Mouse (Mus musculus) neural tube, embryonic 12.5 days (tissue): Measurements from ENCODE around the gene Spata31d1d. TPM values are rescaled to one million over a fixed set of nuclear protein-coding genes. Genes with fewer than 3 reads are reported as not detected.
A peak's percentile ranks its signal among the peaks of the same experiment; 100 is the strongest.
"Not testable (repeated sequence)": the region's sequence is repeated elsewhere in the genome, so short reads cannot be mapped to it uniquely, and the experiment has no call there.

Source experiments
- ATAC-seq: fragments of 200-750 bp; cut with Nextera tagmentation; 2 replicates; pipeline ENCODE4 v1.8.0; 2017; ENCODE audit warnings: low read depth, mild to moderate bottlenecking, moderate TSS enrichment, moderate library complexity; ENCODE audit not compliant: low FRiP score
- H3K27ac ChIP-seq: fragments of 300-500 bp; sonication (generic); 2 replicates; pipeline ENCODE4 v1.5.1; 2016
- H3K27me3 ChIP-seq: fragments of 300-500 bp; sonication (generic); replicated peaks from 2 replicates; pipeline ENCODE4 v1.6.1; 2016; ENCODE audit warnings: mild to moderate bottlenecking
- H3K36me3 ChIP-seq: fragments of 300-500 bp; sonication (generic); 2 replicates; pipeline ENCODE4 v1.6.1; 2016; ENCODE audit warnings: mild to moderate bottlenecking
- H3K4me1 ChIP-seq: fragments of 300-500 bp; sonication (generic); 2 replicates; pipeline ENCODE4 v1.6.1; 2016
- H3K4me2 ChIP-seq: fragments of 300-500 bp; sonication (generic); replicated peaks from 2 replicates; pipeline ENCODE4 v1.6.1; 2016; ENCODE audit warnings: mild to moderate bottlenecking
- H3K4me3 ChIP-seq: fragments of 300-500 bp; sonication (generic); 2 replicates; pipeline ENCODE4 v1.5.1; 2016
- H3K9ac ChIP-seq: fragments of 300-500 bp; sonication (generic); 2 replicates; pipeline ENCODE4 v1.6.1; 2016; ENCODE audit warnings: mild to moderate bottlenecking
- H3K9me3 ChIP-seq: fragments of 300-500 bp; sonication (generic); 2 replicates; pipeline ENCODE4 v1.6.1; 2016; ENCODE audit warnings: mild to moderate bottlenecking
- WGBS: fragments of 180-500 bp; shearing (Covaris S2); methylation state at CpG from one replicate; pipeline ENCODE4 v1.1.7; 2016; 5-methylcytosine and 5-hydroxymethylcytosine counted together
- polyA plus RNA-seq: library from polyadenylated mRNA; unstranded; fragments of >200 nt; fragmentation: Nextera tagmentation; extraction: Ambion mirVana; gene quantifications from 2 replicates; pipeline ENCODE4 v1.2.1, GENCODE M21; 2016

Spata31d1d gene
- polyA plus RNA-seq, 1 experiment from 2014 or later, result not detected

DNA sequence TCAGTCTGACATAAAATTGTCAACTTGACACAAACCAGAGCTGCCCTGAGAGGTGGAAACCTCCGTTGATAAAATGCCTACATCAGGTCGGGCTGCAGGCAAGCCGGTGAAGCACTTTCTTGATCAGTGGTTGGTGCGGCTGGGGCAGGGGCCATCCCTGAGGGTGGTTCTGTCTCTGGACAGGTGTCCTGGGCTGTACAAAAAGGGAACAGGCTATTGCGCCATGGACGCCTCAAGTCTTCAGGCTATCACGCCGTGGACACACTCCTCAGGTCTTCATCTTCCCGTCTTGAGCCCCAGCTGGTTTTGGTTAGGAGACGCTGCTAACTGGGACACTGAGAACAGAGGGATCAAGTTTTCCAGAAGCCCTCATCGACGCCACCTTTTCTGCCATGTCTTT is 18.8 kb upstream of the Spata31d1d start:
- Histone ChIP-seq H3K27me3 (no peaks in the 10 kb centered on the region), H3K27ac (no peak overlapping the region), H3K4me1 (no peaks in the 10 kb centered on the region), H3K36me3 (peaks cover 6% of the 10 kb centered on the region), H3K9ac (no peak overlapping the region), H3K4me2 (no peak overlapping the region), H3K4me3 (no peak overlapping the region), H3K9me3 (no peaks in the 10 kb centered on the region)
- ATAC-seq, result no peak
- WGBS, result 90% methylated on average over 12 of the region's 12 CpGs

GRCm38 (mm10) chr13:59746711-59747110 is 15.2 kb upstream of the Spata31d1d start, which contains the start of gene 1700014D04Rik:
Gene 1700014D04Rik, minus strand, starts transcription at chr13:59746752.
- no peaks in the 10 kb centered on the region for H3K4me1 ChIP-seq
- no peaks in the 10 kb centered on the region for H3K36me3 ChIP-seq
- H3K27ac ChIP-seq, result no peak within 1 kb of the TSS
- H3K9ac ChIP-seq, result no peak within 1 kb of the TSS
- H3K4me3 ChIP-seq, result no peak within 1 kb of the TSS
- H3K4me2 ChIP-seq, result no peak within 1 kb of the TSS
- H3K27me3 ChIP-seq, result no peaks in the 10 kb centered on the region
- ATAC-seq, result no peak
- 88% methylated on average over 9 of the region's 9 CpGs for WGBS
- H3K9me3 ChIP-seq, result no peaks in the 10 kb centered on the region

- no peak overlapping the region for H3K27ac ChIP-seq
- no peaks in the 10 kb centered on the region for H3K36me3 ChIP-seq
- no peaks in the 10 kb centered on the region for H3K9me3 ChIP-seq
- H3K9ac ChIP-seq, result no peak overlapping the region
- H3K4me2 ChIP-seq, result no peak overlapping the region
- no peaks in the 10 kb centered on the region for H3K4me1 ChIP-seq
- H3K27me3 ChIP-seq, result no peaks in the 10 kb centered on the region
- ATAC-seq, result no peak
- H3K4me3 ChIP-seq, result no peak overlapping the region
- WGBS, result 87% methylated on average over 6 of the region's 6 CpGs
Measured at GRCm38 (mm10) chr13:59746164-59746563, 14.6 kb upstream of the Spata31d1d start.

DNA sequence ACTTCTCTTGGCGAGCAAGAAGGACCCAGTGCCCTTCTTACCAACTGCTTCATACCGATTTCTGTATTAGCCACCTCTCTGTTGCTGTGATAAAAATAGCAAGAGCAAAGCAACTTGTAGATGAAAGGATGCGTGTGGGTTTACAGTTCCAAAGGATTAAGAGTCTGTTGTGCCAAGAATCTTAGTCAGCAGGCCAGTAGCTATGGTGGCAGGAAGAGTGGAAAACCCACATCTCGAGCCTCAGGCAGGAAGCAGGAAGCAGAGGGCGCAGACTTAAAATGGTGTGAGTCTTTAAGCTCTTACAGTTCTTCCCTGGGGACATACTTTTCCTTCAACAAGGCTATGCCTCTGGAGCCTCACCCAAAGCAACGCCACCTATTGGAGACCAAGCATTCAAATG is 13.9 kb upstream of the Spata31d1d start:
- H3K9me3 ChIP-seq, result no peaks in the 10 kb centered on the region
- H3K9ac ChIP-seq, result no peak overlapping the region
- no peak overlapping the region for H3K27ac ChIP-seq
- ATAC-seq, result no peak
- H3K4me1 ChIP-seq, result no peaks in the 10 kb centered on the region
- no peaks in the 10 kb centered on the region for H3K36me3 ChIP-seq
- WGBS, result 89% methylated on average over 6 of the region's 6 CpGs
- no peak overlapping the region for H3K4me2 ChIP-seq
- no peak overlapping the region for H3K4me3 ChIP-seq
- no peaks in the 10 kb centered on the region for H3K27me3 ChIP-seq

- Histone ChIP-seq H3K27me3 (no peaks in the 10 kb centered on the region), H3K27ac (no peak overlapping the region), H3K4me2 (no peak overlapping the region), H3K4me3 (no peak overlapping the region), H3K36me3 (no peaks in the 10 kb centered on the region), H3K4me1 (no peaks in the 10 kb centered on the region), H3K9ac (no peak overlapping the region), H3K9me3 (no peaks in the 10 kb centered on the region)
- ATAC-seq, result no peak
- 83% methylated on average over 10 of the region's 10 CpGs for WGBS
Measured at GRCm38 (mm10) chr13:59741697-59742096, 10.1 kb upstream of the Spata31d1d start.

DNA sequence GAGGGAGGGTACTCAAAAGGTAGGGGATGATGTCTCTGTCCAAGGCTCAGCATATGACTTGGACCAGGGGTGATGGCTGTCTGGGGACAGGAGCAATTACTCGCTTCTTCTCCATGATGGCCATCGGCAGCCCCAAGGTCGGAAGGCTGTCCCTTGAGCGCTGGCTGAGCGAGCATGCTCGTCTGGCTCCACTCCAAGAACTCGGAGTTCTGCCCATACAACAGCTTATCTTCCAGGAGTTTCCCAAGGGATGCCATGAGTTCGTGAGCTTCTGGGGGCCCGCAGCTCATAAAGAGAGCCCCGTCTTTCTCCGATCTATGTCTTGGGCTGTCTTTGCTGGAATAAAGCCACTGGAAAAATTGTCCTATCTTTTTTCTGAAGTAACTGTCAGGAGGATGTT is 9.5 kb upstream of the Spata31d1d start:
- no peak overlapping the region for H3K4me2 ChIP-seq
- H3K27ac ChIP-seq, result no peak overlapping the region
- no peak for ATAC-seq
- no peaks in the 10 kb centered on the region for H3K4me1 ChIP-seq
- no peak overlapping the region for H3K9ac ChIP-seq
- no peak overlapping the region for H3K4me3 ChIP-seq
- 95% methylated on average over 11 of the region's 11 CpGs for WGBS
- H3K36me3 ChIP-seq, result no peaks in the 10 kb centered on the region
- H3K9me3 ChIP-seq, result no peaks in the 10 kb centered on the region
- H3K27me3 ChIP-seq, result no peaks in the 10 kb centered on the region

DNA sequence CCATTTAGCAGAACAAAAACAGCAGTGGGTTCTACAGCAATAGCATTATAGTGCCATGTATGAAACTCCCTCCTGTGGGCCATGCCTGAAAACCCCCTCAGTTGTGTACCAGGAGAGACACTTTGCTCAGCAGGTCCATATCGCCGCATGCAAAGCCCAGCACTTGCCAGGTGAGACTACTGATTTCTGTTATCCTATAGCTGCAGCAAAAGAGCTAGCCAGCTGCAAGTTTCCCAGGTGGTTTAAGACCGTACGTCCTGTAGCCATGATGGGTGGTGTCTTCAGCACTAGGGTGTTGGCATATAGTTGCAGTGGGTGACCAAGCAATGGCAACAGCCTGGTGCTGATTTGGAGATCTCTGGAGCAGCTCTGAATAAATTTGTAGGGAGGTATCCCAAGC is 7.8 kb upstream of the Spata31d1d start:
- Histone ChIP-seq H3K4me2 (no peak overlapping the region), H3K4me3 (no peak overlapping the region), H3K36me3 (no peaks in the 10 kb centered on the region), H3K27me3 (no peaks in the 10 kb centered on the region), H3K9ac (no peak overlapping the region), H3K27ac (no peak overlapping the region), H3K4me1 (peaks cover 4% of the 10 kb centered on the region; the same call in 1 of the 2 replicates), H3K9me3 (no peaks in the 10 kb centered on the region)
- WGBS, result 88% methylated on average over 4 of the region's 4 CpGs
- no peak for ATAC-seq

- WGBS, result 80% methylated on average over 2 of the region's 2 CpGs
- ATAC-seq, result no peak
Measured at GRCm38 (mm10) chr13:59738455-59738854, 6.9 kb upstream of the Spata31d1d start.

GRCm38 (mm10) chr13:59735190-59735589 is 3.6 kb upstream of the Spata31d1d start:
- Histone ChIP-seq H3K4me3 (no peak overlapping the region), H3K27me3 (no peaks in the 10 kb centered on the region), H3K27ac (no peak overlapping the region), H3K36me3 (no peaks in the 10 kb centered on the region), H3K4me1 (peaks cover 4% of the 10 kb centered on the region; the same call in 1 of the 2 replicates), H3K4me2 (no peak overlapping the region), H3K9ac (no peak overlapping the region), H3K9me3 (no peaks in the 10 kb centered on the region)
- WGBS, result 43% methylated on average over 3 of the region's 3 CpGs
- ATAC-seq, result no peak

More at GRCm38 (mm10) chr13:59738455-59738854, 6.9 kb upstream of the Spata31d1d start:
- no peak overlapping the region for H3K4me3 ChIP-seq
- no peaks in the 10 kb centered on the region for H3K9me3 ChIP-seq
- H3K4me2 ChIP-seq, result no peak overlapping the region
- no peaks in the 10 kb centered on the region for H3K36me3 ChIP-seq
- H3K27ac ChIP-seq, result no peak overlapping the region
- peaks cover 4% of the 10 kb centered on the region; the same call in 1 of the 2 replicates for H3K4me1 ChIP-seq
- no peaks in the 10 kb centered on the region for H3K27me3 ChIP-seq
- H3K9ac ChIP-seq, result no peak overlapping the region

GRCm38 (mm10) chr13:59734347-59734746 is 2.8 kb upstream of the Spata31d1d start:
- not testable (repeated sequence) for ATAC-seq, H3K9ac ChIP-seq, H3K4me2 ChIP-seq, H3K36me3 ChIP-seq, H3K9me3 ChIP-seq, H3K4me1 ChIP-seq, H3K27ac ChIP-seq, H3K27me3 ChIP-seq, H3K4me3 ChIP-seq
- 45% methylated on average over 6 of the region's 6 CpGs for WGBS

DNA sequence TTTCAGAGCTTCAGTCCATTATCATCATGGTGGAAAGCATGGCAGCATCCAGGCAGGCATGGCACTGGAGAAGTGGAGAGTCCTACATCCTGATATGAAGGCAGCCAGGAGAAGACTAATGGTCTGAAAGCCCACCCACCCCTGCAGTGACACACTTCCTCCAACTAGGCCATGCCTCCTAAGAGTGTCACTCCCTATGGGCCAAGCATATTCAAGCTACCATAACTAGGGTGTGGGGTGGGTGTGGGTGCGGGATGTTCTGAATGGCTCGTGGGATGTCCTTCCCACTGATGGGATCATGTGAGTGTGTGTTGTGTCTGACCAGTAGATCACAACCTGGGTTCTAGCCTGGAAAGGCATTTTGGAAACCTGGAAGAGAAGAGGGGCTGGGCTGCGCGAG is 2.4 kb upstream of the Spata31d1d start:
- 89% methylated on average over 4 of the region's 4 CpGs for WGBS
- no peak overlapping the region for H3K4me2 ChIP-seq
- H3K4me3 ChIP-seq, result no peak overlapping the region
- H3K9ac ChIP-seq, result no peak overlapping the region
- no peaks in the 10 kb centered on the region for H3K27me3 ChIP-seq
- no peak for ATAC-seq
- no peaks in the 10 kb centered on the region for H3K36me3 ChIP-seq
- H3K9me3 ChIP-seq, result no peaks in the 10 kb centered on the region
- no peak overlapping the region for H3K27ac ChIP-seq
- H3K4me1 ChIP-seq, result peaks cover 4% of the 10 kb centered on the region; the same call in 1 of the 2 replicates

- Histone ChIP-seq H3K27ac (no peak overlapping the region), H3K4me3 (no peak overlapping the region), H3K4me1 (peaks cover 6% of the 10 kb centered on the region; the same call in 1 of the 2 replicates), H3K36me3 (no peaks in the 10 kb centered on the region), H3K4me2 (no peak overlapping the region), H3K27me3 (no peaks in the 10 kb centered on the region; the same call in 1 of the 2 replicates), H3K9me3 (no peaks in the 10 kb centered on the region), H3K9ac (no peak overlapping the region)
- WGBS, result 29% methylated on average over 7 of the region's 7 CpGs
- peak; percentile 80 for ATAC-seq
Measured at GRCm38 (mm10) chr13:59728378-59729093, 3.0 kb downstream of the Spata31d1d start.
